Mouse (Mus musculus): ENCODE data around the gene Padi4.
A peak's percentile ranks its signal among the peaks of the same experiment; 100 is the strongest.

Gene Padi4

DNA sequence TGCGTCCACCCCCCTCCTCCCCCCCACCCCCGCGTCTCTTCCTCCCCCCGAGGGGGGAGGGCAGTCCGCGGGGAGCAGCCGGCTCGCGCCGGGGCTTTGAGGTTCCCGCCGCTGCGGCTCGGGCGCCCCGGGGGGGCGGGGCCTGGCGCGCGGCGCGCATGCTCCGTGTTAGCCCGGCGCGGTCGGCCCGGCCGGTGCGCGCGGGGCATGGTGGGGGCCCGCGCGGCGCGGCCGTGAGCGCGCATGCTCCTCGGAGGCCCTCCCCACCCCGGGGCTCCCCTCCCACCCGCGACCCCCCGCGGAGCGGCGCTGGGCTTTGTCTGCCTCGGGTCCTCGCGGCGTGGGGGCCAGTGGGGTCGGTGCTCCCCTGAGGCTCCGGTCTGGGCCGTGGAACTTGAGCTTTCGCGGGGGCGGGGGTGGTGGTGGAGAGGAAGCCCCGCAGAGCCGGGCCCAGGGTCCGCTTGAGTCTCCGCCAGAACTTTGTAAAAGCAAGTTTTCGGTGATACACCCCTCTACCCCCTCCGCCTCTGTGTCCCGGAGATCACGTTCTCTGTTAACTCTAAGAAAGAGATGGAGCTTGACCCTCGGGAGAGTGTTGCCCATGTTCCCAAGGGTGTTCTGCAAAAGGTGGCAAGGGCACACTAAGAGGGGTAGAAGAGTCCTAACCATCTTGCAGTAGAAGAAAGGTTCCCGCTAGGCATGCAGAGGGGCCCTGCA is 71.3 kb downstream of the Padi4 start:
- DNase-seq (ENCODE audit: low read depth, low spot score), result peak; percentile 80

DNA sequence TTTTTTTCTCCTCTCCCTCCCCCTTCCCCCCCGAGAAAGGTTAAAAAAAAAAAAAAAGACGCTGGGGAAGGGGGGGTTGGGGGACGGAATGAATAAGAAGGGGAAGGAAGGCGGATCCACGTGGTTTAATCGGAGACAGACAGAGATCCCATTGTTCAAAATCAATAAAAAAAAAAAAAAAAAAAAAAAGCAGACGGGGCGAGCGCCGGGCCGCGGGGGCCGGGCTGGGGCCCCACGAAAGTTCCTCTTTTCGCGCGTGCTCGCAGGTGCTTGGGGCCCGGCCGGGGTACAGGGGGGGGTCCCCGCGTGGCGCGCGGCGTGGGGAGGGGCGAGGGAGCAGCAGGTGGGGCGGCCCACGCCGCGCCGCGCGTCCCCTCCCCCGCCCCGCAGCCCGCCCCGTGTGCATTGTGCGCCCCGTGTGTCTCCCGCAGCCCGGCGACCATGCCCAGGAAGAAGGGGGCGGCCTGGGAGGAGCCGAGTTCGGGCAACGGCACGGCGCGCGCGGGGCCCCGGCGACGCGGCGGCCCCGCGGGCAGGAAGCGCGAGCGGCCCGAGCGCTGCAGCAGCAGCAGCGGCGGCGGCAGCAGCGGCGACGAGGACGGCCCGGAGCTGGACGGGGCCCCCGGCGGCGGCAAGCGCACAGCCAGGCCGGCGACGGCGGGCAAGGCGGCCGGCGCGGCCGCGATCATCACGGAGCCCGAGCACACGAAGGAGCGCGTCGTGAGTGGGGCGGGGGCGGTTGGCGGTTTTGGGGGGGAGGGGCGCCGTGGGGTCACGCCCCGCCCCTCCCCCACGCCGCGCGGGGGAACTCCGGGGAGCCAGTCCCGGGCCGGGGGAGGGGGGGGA is 72.1 kb downstream of the Padi4 start:
- no peak for DNase-seq (ENCODE audit: low read depth, low spot score)

DNA sequence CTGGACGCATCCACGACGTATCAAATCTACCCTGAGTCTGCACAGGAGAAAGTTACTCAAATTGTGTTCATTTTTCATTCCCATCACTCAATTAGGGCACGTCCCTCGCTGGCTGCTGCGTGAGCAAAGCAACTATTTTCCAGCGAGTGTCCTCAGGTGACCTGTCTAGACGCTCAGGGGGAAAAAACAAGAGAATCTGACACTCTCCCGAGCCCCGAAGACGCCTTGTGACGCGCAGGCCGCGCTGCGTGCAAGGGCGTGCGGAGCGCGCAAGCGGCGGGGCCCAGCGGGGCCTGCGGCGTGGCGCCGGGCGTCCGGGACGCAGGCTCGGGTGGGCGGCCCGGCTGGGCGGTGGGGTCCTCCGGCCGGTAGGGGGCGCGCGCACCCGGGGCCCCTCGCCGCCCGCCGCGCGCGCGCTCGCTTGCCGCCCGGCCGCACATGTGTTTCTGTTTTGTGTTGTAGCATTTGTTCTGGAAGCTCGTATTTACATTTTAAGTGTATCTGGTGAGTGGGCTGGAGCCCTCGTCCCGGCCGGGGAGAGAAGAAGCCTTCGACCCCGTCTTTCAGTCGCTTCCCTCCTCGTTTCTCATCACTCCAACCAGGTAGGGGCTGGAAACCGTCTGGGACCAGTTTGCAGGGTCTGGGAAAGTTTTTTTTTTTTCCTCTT is 72.9 kb downstream of the Padi4 start:
- DNase-seq (ENCODE audit: low read depth, low spot score), result no peak

DNA sequence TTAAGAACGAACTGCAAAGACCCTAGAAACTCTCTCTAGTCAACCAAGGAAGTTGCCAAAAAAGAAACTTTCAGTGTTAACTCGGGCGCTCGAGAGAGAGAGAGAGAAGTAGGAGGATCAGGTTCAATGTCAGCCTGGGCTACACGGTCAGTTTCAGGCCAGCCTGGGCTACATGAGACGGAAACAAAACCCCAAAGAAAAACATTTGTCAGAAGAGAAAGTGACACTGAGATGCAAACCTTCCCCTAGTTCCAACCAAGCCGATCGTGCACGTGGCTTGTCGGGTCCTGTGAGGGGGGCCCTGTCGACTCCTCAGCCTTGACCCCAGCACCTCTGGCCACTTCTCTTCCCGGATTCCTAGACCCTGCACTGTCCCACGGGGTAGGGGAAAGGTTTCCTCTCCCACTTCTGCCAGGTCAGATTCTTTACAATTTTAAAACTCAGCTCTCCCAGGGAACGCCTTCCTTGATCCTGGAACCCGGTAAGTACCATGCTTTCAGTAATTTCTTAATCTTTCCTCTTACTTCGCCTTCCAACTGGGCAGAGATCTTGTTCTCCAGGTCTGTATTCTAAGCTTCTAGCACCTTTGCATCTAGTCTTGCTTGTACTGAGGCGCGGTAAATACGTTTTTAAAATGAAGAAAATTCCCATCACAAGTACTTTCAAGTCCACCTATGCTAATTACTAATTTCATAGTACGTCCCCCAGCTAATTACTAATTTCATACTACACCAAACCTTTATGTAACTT is 73.6 kb downstream of the Padi4 start, which contains the start of gene Rcc2:
Gene Rcc2, plus strand, starts transcription at position 273 of the 750 bp plus-strand sequence.
- no peak for DNase-seq (ENCODE audit: low read depth, low spot score)

DNA sequence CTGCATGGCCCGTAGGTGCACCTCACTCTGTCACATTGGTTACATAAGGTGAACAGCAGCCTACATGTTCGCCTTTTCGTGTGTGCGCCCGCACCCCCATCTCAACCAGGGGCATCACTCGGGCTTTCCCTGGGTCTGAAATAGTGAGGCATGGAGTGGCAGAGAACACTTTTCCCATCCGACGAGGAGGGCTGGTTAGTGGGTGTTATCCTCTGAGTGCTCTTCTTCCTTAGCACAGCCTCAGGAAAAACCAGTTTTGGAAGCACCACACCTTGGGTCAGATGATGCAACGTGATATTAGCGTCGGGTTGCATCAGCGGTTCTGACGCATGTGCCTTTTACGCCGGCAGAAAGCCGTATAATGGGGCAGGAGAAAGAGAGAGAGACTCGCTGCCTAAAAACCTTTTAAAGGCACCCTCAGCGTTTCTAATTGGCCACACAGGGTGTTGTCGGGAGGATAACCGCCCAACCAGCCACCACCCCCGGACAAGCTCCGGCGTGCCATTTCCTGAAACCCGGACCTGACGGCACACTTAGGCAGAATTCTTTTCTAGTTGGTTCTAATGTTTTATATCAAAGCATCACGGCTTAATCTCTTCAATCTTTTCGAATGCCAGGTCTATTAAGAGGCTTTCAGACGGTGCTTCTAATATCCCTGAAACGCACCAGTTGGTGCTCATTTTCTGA is 74.5 kb downstream of the Padi4 start:
- DNase-seq (ENCODE audit: low read depth, low spot score), result no peak

Data from embryo, embryonic 11.5 days (tissue).